Mouse (Mus musculus) inflammation-experienced regulatory T-cells, adult 6 months (primary cell): ENCODE measurements around the gene Tmem59. TPM values are rescaled to one million over a fixed set of nuclear protein-coding genes. Genes with fewer than 3 reads are reported as not detected.
A peak's percentile ranks its signal among the peaks of the same experiment; 100 is the strongest.

ENCODE experiments used
- ATAC-seq: one replicate; pipeline ENCODE4 v1.8.0; 2017
- polyA plus RNA-seq, 3 experiments: library from polyadenylated mRNA; unstranded; fragments of 100-300 nt; shearing (Covaris generic); gene quantifications; one replicate each; pipeline ENCODE4 v1.2.1; 2017

The Tmem59 gene
- polyA plus RNA-seq, 3 experiments from 2014 or later: 391 to 444 (median 391) TPM

GRCm38 (mm10) chr4:107243365-107244333 lies 65.5 kb downstream of the Tmem59 start:
- ATAC-seq: peak; percentile 73

GRCm38 (mm10) chr4:107245368-107245767 lies 67.2 kb downstream of the Tmem59 start:
- no peak for ATAC-seq

- no peak for ATAC-seq
Measured at GRCm38 (mm10) chr4:107246040-107246439, 67.8 kb downstream of the Tmem59 start.

GRCm38 (mm10) chr4:107247110-107247509 lies 68.9 kb downstream of the Tmem59 start:
- ATAC-seq: no peak

- no peak for ATAC-seq
Measured at GRCm38 (mm10) chr4:107248061-107248460, 69.9 kb downstream of the Tmem59 start.

- no peak for ATAC-seq
Measured at GRCm38 (mm10) chr4:107249471-107249870, 71.3 kb downstream of the Tmem59 start.

- no peak for ATAC-seq
Measured at GRCm38 (mm10) chr4:107250494-107250893, 72.3 kb downstream of the Tmem59 start.

Other genes with a start within 250 kb of the Tmem59 start
- 10 to 100 TPM; 38.2 to 53.0 (median 44.6) TPM for gene Mrpl37, start 111.5 kb upstream of the Tmem59 start, polyA plus RNA-seq
- 10 to 100 TPM in 1 of 3 experiments, 1 to 10 TPM in 2; 5.4 to 10.4 (median 7.5) TPM for gene Cyb5rl, start 111.4 kb upstream of the Tmem59 start, polyA plus RNA-seq
- not detected for gene Cdcp2, start 81.5 kb upstream of the Tmem59 start, polyA plus RNA-seq
- gene Tceanc2, start 717 bp downstream of the Tmem59 start, polyA plus RNA-seq: 10 to 100 TPM; 13.6 to 25.2 (median 13.7) TPM
- under 1 TPM in 1 of 3 experiments, not detected in 2; 0.57 TPM for gene Ldlrad1, start 30.8 kb downstream of the Tmem59 start, polyA plus RNA-seq
- 10 to 100 TPM; 18.8 to 25.8 (median 24.0) TPM for gene Lrrc42, start 75.1 kb downstream of the Tmem59 start, polyA plus RNA-seq
- gene Hspb11, start 75.2 kb downstream of the Tmem59 start, polyA plus RNA-seq: 10 to 100 TPM; 25.5 to 30.0 (median 25.5) TPM
- not detected for gene Dio1, start 128.8 kb downstream of the Tmem59 start, polyA plus RNA-seq
- 100 to 1,000 TPM in 2 of 3 experiments, 10 to 100 TPM in 1; 84.1 to 102 (median 101) TPM for gene Yipf1, start 136.0 kb downstream of the Tmem59 start, polyA plus RNA-seq
- gene Ndc1, start 189.4 kb downstream of the Tmem59 start, polyA plus RNA-seq: 10 to 100 TPM in 1 of 3 experiments, 1 to 10 TPM in 2; 3.7 to 10.5 (median 4.3) TPM